Mouse (Mus musculus): Measurements from ENCODE around the gene Gcfc2. TPM values are rescaled to one million over a fixed set of nuclear protein-coding genes. Genes with fewer than 3 reads are reported as not detected.

The Gcfc2 gene
- 1.9 TPM for polyA plus RNA-seq (2014; fragmentation: Illumina TruSeq; extraction: RNeasy Lipid Tissue Mini Kit (QIAGEN cat#74804); ENCODE audit: insufficient read depth, low read depth, low replicate concordance)

GRCm38 (mm10) chr6:81923523-81924142, at the start of gene Gcfc2:
Gene Gcfc2 (plus strand): TSS chr6:81923669.

GRCm38 (mm10) chr6:81965296-81966067, 42.0 kb downstream of the Gcfc2 start, which contains the start of gene Mrpl19:
Gene Mrpl19 (minus strand): TSS chr6:81965958.

Other genes starting within 250 kb of the Gcfc2 start
- gene Mrpl19, start 42.3 kb downstream of the Gcfc2 start, polyA plus RNA-seq (2014; fragmentation: Illumina TruSeq; extraction: RNeasy Lipid Tissue Mini Kit (QIAGEN cat#74804); ENCODE audit: insufficient read depth, low read depth, low replicate concordance) = 12.4 TPM
- 5.0 TPM for gene Eva1a, start 117.4 kb downstream of the Gcfc2 start, polyA plus RNA-seq (2014; fragmentation: Illumina TruSeq; extraction: RNeasy Lipid Tissue Mini Kit (QIAGEN cat#74804); ENCODE audit: insufficient read depth, low read depth, low replicate concordance)